Mouse (Mus musculus): ENCODE results near the gene Pacrg. TPM values are rescaled to one million over a fixed set of nuclear protein-coding genes. Genes with fewer than 3 reads are reported as not detected.

Gene Pacrg
- polyA plus RNA-seq, 1 experiment from 2014 or later, result 18.4 TPM

GRCm38 (mm10) chr17:10717148-10717547 lies 123.0 kb downstream of the Pacrg start:
- no peak for ATAC-seq (ENCODE audit: low read depth)
- Histone ChIP-seq H3K4me3 (ENCODE audit: low read depth, low read length) (no peak overlapping the region), H3K36me3 (ENCODE audit: control insufficient read depth, insufficient read depth, low read length) (no peaks in the 10 kb centered on the region), H3K4me1 (ENCODE audit: control insufficient read depth, insufficient read depth, low read length) (no peaks in the 10 kb centered on the region), H3K27me3 (ENCODE audit: control insufficient read depth, insufficient read depth, low read length) (no peaks in the 10 kb centered on the region), H3K4me2 (ENCODE audit: low read depth, low read length) (no peak overlapping the region), H3K27ac (ENCODE audit: low read depth, low read length) (no peak overlapping the region), H3K9me3 (ENCODE audit: control insufficient read depth, low read length) (no peaks in the 10 kb centered on the region), H3K9ac (replicated peaks; ENCODE audit: low read depth, low read length) (no peak overlapping the region)
- WGBS, result 98% methylated on average over 1 of the region's 1 CpGs

GRCm38 (mm10) chr17:10702781-10703180 lies 137.3 kb downstream of the Pacrg start:
- 48% methylated on average over 6 of the region's 6 CpGs for WGBS
- no peak overlapping the region for H3K4me2 ChIP-seq (ENCODE audit: low read depth, low read length)
- H3K4me1 ChIP-seq (ENCODE audit: control insufficient read depth, insufficient read depth, low read length), result no peaks in the 10 kb centered on the region
- H3K9me3 ChIP-seq (ENCODE audit: control insufficient read depth, low read length), result no peaks in the 10 kb centered on the region
- H3K27me3 ChIP-seq (ENCODE audit: control insufficient read depth, insufficient read depth, low read length), result no peaks in the 10 kb centered on the region
- H3K27ac ChIP-seq (ENCODE audit: low read depth, low read length), result no peak overlapping the region
- H3K9ac ChIP-seq (replicated peaks; ENCODE audit: low read depth, low read length), result no peak overlapping the region
- H3K36me3 ChIP-seq (ENCODE audit: control insufficient read depth, insufficient read depth, low read length), result no peaks in the 10 kb centered on the region
- H3K4me3 ChIP-seq (ENCODE audit: low read depth, low read length), result no peak overlapping the region
- ATAC-seq (ENCODE audit: low read depth), result no peak

- 43% methylated on average over 8 of the region's 8 CpGs for WGBS
- no peak overlapping the region for H3K27ac ChIP-seq (ENCODE audit: low read depth, low read length)
- no peak overlapping the region for H3K4me3 ChIP-seq (ENCODE audit: low read depth, low read length)
- H3K9me3 ChIP-seq (ENCODE audit: control insufficient read depth, low read length), result no peaks in the 10 kb centered on the region
- no peak for ATAC-seq (ENCODE audit: low read depth)
- H3K36me3 ChIP-seq (ENCODE audit: control insufficient read depth, insufficient read depth, low read length), result no peaks in the 10 kb centered on the region
- no peak overlapping the region for H3K4me2 ChIP-seq (ENCODE audit: low read depth, low read length)
- no peaks in the 10 kb centered on the region for H3K4me1 ChIP-seq (ENCODE audit: control insufficient read depth, insufficient read depth, low read length)
- H3K9ac ChIP-seq (replicated peaks; ENCODE audit: low read depth, low read length), result no peak overlapping the region
- H3K27me3 ChIP-seq (ENCODE audit: control insufficient read depth, insufficient read depth, low read length), result no peaks in the 10 kb centered on the region
Measured at GRCm38 (mm10) chr17:10698041-10698440, 142.1 kb downstream of the Pacrg start.

- Histone ChIP-seq H3K9ac (replicated peaks; ENCODE audit: low read depth, low read length) (no peak overlapping the region), H3K4me1 (ENCODE audit: control insufficient read depth, insufficient read depth, low read length) (no peaks in the 10 kb centered on the region), H3K9me3 (ENCODE audit: control insufficient read depth, low read length) (no peaks in the 10 kb centered on the region), H3K36me3 (ENCODE audit: control insufficient read depth, insufficient read depth, low read length) (no peaks in the 10 kb centered on the region), H3K27ac (ENCODE audit: low read depth, low read length) (no peak overlapping the region), H3K4me3 (ENCODE audit: low read depth, low read length) (no peak overlapping the region), H3K27me3 (ENCODE audit: control insufficient read depth, insufficient read depth, low read length) (no peaks in the 10 kb centered on the region), H3K4me2 (ENCODE audit: low read depth, low read length) (no peak overlapping the region)
- no peak for ATAC-seq (ENCODE audit: low read depth)
Measured at GRCm38 (mm10) chr17:10695421-10695820, 144.7 kb downstream of the Pacrg start.

GRCm38 (mm10) chr17:10677098-10677497 lies 163.0 kb downstream of the Pacrg start:
- WGBS, result 66% methylated on average over 4 of the region's 4 CpGs
- Histone ChIP-seq H3K4me3 (ENCODE audit: low read depth, low read length) (no peak overlapping the region), H3K4me1 (ENCODE audit: control insufficient read depth, insufficient read depth, low read length) (no peaks in the 10 kb centered on the region), H3K36me3 (ENCODE audit: control insufficient read depth, insufficient read depth, low read length) (no peaks in the 10 kb centered on the region), H3K27ac (ENCODE audit: low read depth, low read length) (no peak overlapping the region), H3K27me3 (ENCODE audit: control insufficient read depth, insufficient read depth, low read length) (no peaks in the 10 kb centered on the region), H3K9ac (replicated peaks; ENCODE audit: low read depth, low read length) (no peak overlapping the region), H3K4me2 (ENCODE audit: low read depth, low read length) (no peak overlapping the region), H3K9me3 (ENCODE audit: control insufficient read depth, low read length) (no peaks in the 10 kb centered on the region)
- ATAC-seq (ENCODE audit: low read depth), result no peak

- Histone ChIP-seq H3K4me1 (ENCODE audit: control insufficient read depth, insufficient read depth, low read length) (no peaks in the 10 kb centered on the region), H3K36me3 (ENCODE audit: control insufficient read depth, insufficient read depth, low read length) (no peaks in the 10 kb centered on the region), H3K4me3 (ENCODE audit: low read depth, low read length) (no peak overlapping the region), H3K9ac (replicated peaks; ENCODE audit: low read depth, low read length) (no peak overlapping the region), H3K4me2 (ENCODE audit: low read depth, low read length) (no peak overlapping the region), H3K9me3 (ENCODE audit: control insufficient read depth, low read length) (no peaks in the 10 kb centered on the region), H3K27me3 (ENCODE audit: control insufficient read depth, insufficient read depth, low read length) (no peaks in the 10 kb centered on the region), H3K27ac (ENCODE audit: low read depth, low read length) (no peak overlapping the region)
- ATAC-seq (ENCODE audit: low read depth), result no peak
- WGBS, result 77% methylated on average over 5 of the region's 5 CpGs
Measured at GRCm38 (mm10) chr17:10675536-10675935, 164.6 kb downstream of the Pacrg start.

- H3K36me3 ChIP-seq (ENCODE audit: control insufficient read depth, insufficient read depth, low read length), result no peaks in the 10 kb centered on the region
- H3K4me3 ChIP-seq (ENCODE audit: low read depth, low read length), result no peak overlapping the region
- no peaks in the 10 kb centered on the region for H3K27me3 ChIP-seq (ENCODE audit: control insufficient read depth, insufficient read depth, low read length)
- no peak overlapping the region for H3K27ac ChIP-seq (ENCODE audit: low read depth, low read length)
- WGBS, result 68% methylated on average over 3 of the region's 3 CpGs
- no peaks in the 10 kb centered on the region for H3K9me3 ChIP-seq (ENCODE audit: control insufficient read depth, low read length)
- no peaks in the 10 kb centered on the region for H3K4me1 ChIP-seq (ENCODE audit: control insufficient read depth, insufficient read depth, low read length)
- ATAC-seq (ENCODE audit: low read depth), result no peak
- H3K4me2 ChIP-seq (ENCODE audit: low read depth, low read length), result no peak overlapping the region
- no peak overlapping the region for H3K9ac ChIP-seq (replicated peaks; ENCODE audit: low read depth, low read length)
Measured at GRCm38 (mm10) chr17:10675048-10675447, 165.1 kb downstream of the Pacrg start.

- no peak for ATAC-seq (ENCODE audit: low read depth)
- H3K4me2 ChIP-seq (ENCODE audit: low read depth, low read length), result no peak overlapping the region
- H3K9ac ChIP-seq (replicated peaks; ENCODE audit: low read depth, low read length), result no peak overlapping the region
- no peak overlapping the region for H3K4me3 ChIP-seq (ENCODE audit: low read depth, low read length)
- no peaks in the 10 kb centered on the region for H3K4me1 ChIP-seq (ENCODE audit: control insufficient read depth, insufficient read depth, low read length)
- H3K9me3 ChIP-seq (ENCODE audit: control insufficient read depth, low read length), result no peaks in the 10 kb centered on the region; the same call in 1 of the 2 replicates
- no peaks in the 10 kb centered on the region for H3K36me3 ChIP-seq (ENCODE audit: control insufficient read depth, insufficient read depth, low read length)
- 83% methylated on average over 4 of the region's 4 CpGs for WGBS
- H3K27me3 ChIP-seq (ENCODE audit: control insufficient read depth, insufficient read depth, low read length), result no peaks in the 10 kb centered on the region
- H3K27ac ChIP-seq (ENCODE audit: low read depth, low read length), result no peak overlapping the region
Measured at GRCm38 (mm10) chr17:10661294-10661693, 178.8 kb downstream of the Pacrg start.

- H3K27me3 ChIP-seq (ENCODE audit: control insufficient read depth, insufficient read depth, low read length), result no peaks in the 10 kb centered on the region
Measured at GRCm38 (mm10) chr17:10643604-10644003, 196.5 kb downstream of the Pacrg start.

GRCm38 (mm10) chr17:10639816-10640215 lies 200.3 kb downstream of the Pacrg start:
- Histone ChIP-seq H3K4me1 (ENCODE audit: control insufficient read depth, insufficient read depth, low read length) (no peaks in the 10 kb centered on the region), H3K9me3 (ENCODE audit: control insufficient read depth, low read length) (no peaks in the 10 kb centered on the region), H3K36me3 (ENCODE audit: control insufficient read depth, insufficient read depth, low read length) (no peaks in the 10 kb centered on the region), H3K27ac (ENCODE audit: low read depth, low read length) (no peak overlapping the region), H3K9ac (replicated peaks; ENCODE audit: low read depth, low read length) (no peak overlapping the region), H3K27me3 (ENCODE audit: control insufficient read depth, insufficient read depth, low read length) (no peaks in the 10 kb centered on the region), H3K4me2 (ENCODE audit: low read depth, low read length) (no peak overlapping the region), H3K4me3 (ENCODE audit: low read depth, low read length) (no peak overlapping the region)
- 71% methylated on average over 1 of the region's 1 CpGs for WGBS
- ATAC-seq (ENCODE audit: low read depth), result no peak

More at GRCm38 (mm10) chr17:10643604-10644003, 196.5 kb downstream of the Pacrg start:
- no peak overlapping the region for H3K9ac ChIP-seq (replicated peaks; ENCODE audit: low read depth, low read length)
- H3K27ac ChIP-seq (ENCODE audit: low read depth, low read length), result no peak overlapping the region
- H3K4me3 ChIP-seq (ENCODE audit: low read depth, low read length), result no peak overlapping the region
- no peaks in the 10 kb centered on the region for H3K36me3 ChIP-seq (ENCODE audit: control insufficient read depth, insufficient read depth, low read length)
- H3K4me1 ChIP-seq (ENCODE audit: control insufficient read depth, insufficient read depth, low read length), result no peaks in the 10 kb centered on the region
- no peak for ATAC-seq (ENCODE audit: low read depth)
- H3K4me2 ChIP-seq (ENCODE audit: low read depth, low read length), result no peak overlapping the region
- whole genome bisulfite sequencing, result 95% methylated on average over 7 of the region's 7 CpGs
- no peaks in the 10 kb centered on the region for H3K9me3 ChIP-seq (ENCODE audit: control insufficient read depth, low read length)
